Mouse (Mus musculus) intestine, embryonic 14.5 days (tissue): ENCODE results near the gene Prdm11. TPM values are rescaled to one million over a fixed set of nuclear protein-coding genes. Genes with fewer than 3 reads are reported as not detected.

Source experiments
- ATAC-seq: fragments of 200-750 bp; cut with Nextera tagmentation; replicated peaks from 2 replicates; pipeline ENCODE4 v1.8.0; 2017; ENCODE audit warnings: low read depth, moderate number of reproducible peaks, moderate TSS enrichment, moderate library complexity; ENCODE audit not compliant: low FRiP score, low TSS enrichment
- DNase-seq: peaks from one replicate; pipeline ENCODE4 v3.0.0-alpha.2; 2018; ENCODE audit warnings: low spot score
- H3K27ac ChIP-seq: fragments of 300-500 bp; sonication (generic); 2 replicates; pipeline ENCODE4 v1.5.1; 2014; ENCODE audit warnings: low read depth, mild to moderate bottlenecking, control low read depth
- H3K27me3 ChIP-seq: fragments of 300-500 bp; sonication (generic); replicated peaks from 2 replicates; pipeline ENCODE4 v1.6.1; 2014; ENCODE audit warnings: low read length, control low read depth; ENCODE audit not compliant: control insufficient read depth, insufficient read depth
- H3K36me3 ChIP-seq: fragments of 300-500 bp; sonication (generic); 2 replicates; pipeline ENCODE4 v1.6.1; 2014; ENCODE audit warnings: low read length, control low read depth; ENCODE audit not compliant: control insufficient read depth, insufficient read depth
- H3K4me1 ChIP-seq: fragments of 300-500 bp; sonication (generic); replicated peaks from 2 replicates; pipeline ENCODE4 v1.6.1; 2014; ENCODE audit warnings: low read length, control low read depth, mixed read lengths; ENCODE audit not compliant: control insufficient read depth, insufficient read depth
- H3K4me2 ChIP-seq: fragments of 300-500 bp; sonication (generic); 2 replicates; pipeline ENCODE4 v1.6.1; 2014; ENCODE audit warnings: low read length
- H3K4me3 ChIP-seq: fragments of 300-500 bp; sonication (generic); 2 replicates; pipeline ENCODE4 v1.5.1; 2014; ENCODE audit warnings: low read depth, low read length, control low read depth, mixed read lengths
- H3K9ac ChIP-seq: fragments of 300-500 bp; sonication (generic); 2 replicates; pipeline ENCODE4 v1.6.1; 2014; ENCODE audit warnings: mild to moderate bottlenecking, low read length
- H3K9me3 ChIP-seq: fragments of 300-500 bp; sonication (generic); 2 replicates; pipeline ENCODE4 v1.6.1; 2016; ENCODE audit warnings: low read length, control low read depth; ENCODE audit not compliant: control insufficient read depth
- WGBS: fragments of 180-500 bp; shearing (Covaris S2); extraction: QIAGEN DNeasy Blood & Tissue Kit; methylation state at CpG from one replicate; pipeline ENCODE4 v1.1.7; 2014; 5-methylcytosine and 5-hydroxymethylcytosine counted together
- polyA plus RNA-seq: library from polyadenylated mRNA; unstranded; fragments of >200 nt; fragmentation: Nextera tagmentation; extraction: Ambion mirVana; gene quantifications from 2 replicates; pipeline ENCODE4 v1.2.1, GENCODE M21; 2014

The Prdm11 gene
- polyA plus RNA-seq, 1 experiment from 2014 or later = 5.5 TPM

GRCm38 (mm10) chr2:93082846-93083245 lies 36.9 kb upstream of the Prdm11 start:
- DNase-seq = no peak
- H3K27ac ChIP-seq = no peak overlapping the region
- H3K4me2 ChIP-seq = no peak overlapping the region

DNA sequence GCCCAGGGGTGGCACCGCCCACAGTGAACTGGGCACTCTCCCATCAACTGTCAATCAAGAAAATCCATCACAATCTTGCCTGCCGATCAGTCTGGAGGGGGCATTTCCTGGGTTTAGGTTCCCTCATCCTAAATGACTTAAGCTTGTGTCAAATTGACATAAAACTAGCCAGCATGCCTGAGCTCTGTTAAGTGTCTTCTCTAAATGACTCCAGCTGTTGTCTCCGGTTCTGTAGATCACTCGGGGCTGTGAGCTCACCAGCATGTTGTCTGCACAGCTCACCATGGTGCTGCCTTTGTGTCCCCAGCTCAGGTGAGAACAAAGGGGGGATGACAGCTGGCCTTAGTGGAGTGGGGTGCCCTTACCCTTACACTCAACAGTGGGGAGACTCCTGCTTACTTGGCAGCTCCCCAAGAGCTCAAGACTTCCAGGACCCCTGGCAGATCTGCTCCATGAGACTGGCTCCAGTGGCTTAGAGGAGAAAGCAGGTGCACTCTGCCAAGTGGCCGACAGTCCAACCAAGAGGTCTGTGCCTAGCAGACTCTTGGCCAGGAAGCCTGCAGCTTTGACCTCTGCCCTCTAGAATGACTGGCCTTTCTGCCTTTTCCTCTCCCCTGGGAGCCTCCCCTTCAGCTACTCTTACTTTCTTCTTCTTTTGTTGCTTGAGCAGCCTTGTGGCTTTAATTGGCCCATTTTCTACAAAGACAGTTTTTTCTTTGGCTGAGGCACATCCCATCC lies 35.1 kb upstream of the Prdm11 start:
- WGBS = 38% methylated on average over 5 of the region's 5 CpGs
- no peak for DNase-seq
- no peaks in the 10 kb centered on the region for H3K9me3 ChIP-seq

More at GRCm38 (mm10) chr2:93082846-93083245, 36.9 kb upstream of the Prdm11 start:
- Histone ChIP-seq H3K27me3 (no peaks in the 10 kb centered on the region), H3K9me3 (no peaks in the 10 kb centered on the region), H3K4me1 (peaks cover 22% of the 10 kb centered on the region), H3K36me3 (no peaks in the 10 kb centered on the region), H3K9ac (no peak overlapping the region), H3K4me3 (no peak overlapping the region)
- peak; percentile 70; the same call in 1 of the 2 replicates for ATAC-seq
- 20% methylated on average over 3 of the region's 3 CpGs for WGBS

GRCm38 (mm10) chr2:93079394-93079793 lies 33.4 kb upstream of the Prdm11 start:
- DNase-seq (no peak), ATAC-seq (no peak)
- Histone ChIP-seq H3K4me3 (no peak overlapping the region), H3K36me3 (no peaks in the 10 kb centered on the region), H3K9ac (no peak overlapping the region), H3K4me1 (peaks cover 22% of the 10 kb centered on the region), H3K27me3 (no peaks in the 10 kb centered on the region), H3K9me3 (no peaks in the 10 kb centered on the region), H3K4me2 (no peak overlapping the region), H3K27ac (no peak overlapping the region)
- 66% methylated on average over 4 of the region's 4 CpGs for WGBS

More for the DNA sequence above, 35.1 kb upstream of the Prdm11 start:
- H3K4me3 ChIP-seq = no peak overlapping the region
- H3K27me3 ChIP-seq = no peaks in the 10 kb centered on the region
- no peak overlapping the region for H3K9ac ChIP-seq
- ATAC-seq = no peak
- no peaks in the 10 kb centered on the region for H3K36me3 ChIP-seq
- H3K27ac ChIP-seq = no peak overlapping the region
- H3K4me1 ChIP-seq = peaks cover 22% of the 10 kb centered on the region
- H3K4me2 ChIP-seq = no peak overlapping the region

DNA sequence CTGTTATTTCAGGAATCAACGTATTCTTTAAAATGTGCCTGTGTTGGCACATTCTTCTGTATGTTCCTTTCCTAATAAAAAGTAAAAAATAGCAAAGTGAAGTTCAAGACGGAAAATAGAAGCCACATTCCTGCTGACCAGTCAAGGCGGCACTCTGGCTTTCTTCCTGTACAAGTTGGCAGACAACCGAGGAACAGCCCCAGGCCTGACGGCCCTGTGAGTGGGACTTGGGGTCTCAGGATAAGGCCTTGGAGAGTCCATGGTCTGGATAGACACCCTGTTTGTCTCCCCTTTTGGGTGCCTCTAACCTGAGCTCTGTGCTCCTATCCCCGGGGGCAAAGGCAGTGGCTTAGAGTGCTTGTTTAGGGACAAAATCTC lies 30.6 kb upstream of the Prdm11 start:
- H3K4me1 ChIP-seq = peaks cover 7% of the 10 kb centered on the region
- 83% methylated on average over 6 of the region's 6 CpGs for WGBS
- H3K9ac ChIP-seq = no peak overlapping the region
- no peak overlapping the region for H3K4me3 ChIP-seq
- no peak overlapping the region for H3K4me2 ChIP-seq
- H3K27me3 ChIP-seq = no peaks in the 10 kb centered on the region
- DNase-seq (no peak), ATAC-seq (no peak)
- H3K36me3 ChIP-seq = no peaks in the 10 kb centered on the region
- H3K27ac ChIP-seq = no peak overlapping the region
- no peaks in the 10 kb centered on the region for H3K9me3 ChIP-seq

GRCm38 (mm10) chr2:93075738-93076577 lies 30.0 kb upstream of the Prdm11 start:
- ATAC-seq (0 out of 2 replicates have a peak, but pooled peaks have one; percentile 47), DNase-seq (peak; percentile 86)
- Histone ChIP-seq H3K36me3 (no peaks in the 10 kb centered on the region), H3K27ac (no peak overlapping the region), H3K9ac (no peak overlapping the region), H3K4me3 (no peak overlapping the region), H3K27me3 (no peaks in the 10 kb centered on the region), H3K9me3 (no peaks in the 10 kb centered on the region), H3K4me1 (peaks cover 2% of the 10 kb centered on the region), H3K4me2 (no peak overlapping the region)
- WGBS = 45% methylated on average over 15 of the region's 15 CpGs

GRCm38 (mm10) chr2:93071656-93072055 lies 25.7 kb upstream of the Prdm11 start:
- Histone ChIP-seq H3K27me3 (no peaks in the 10 kb centered on the region), H3K27ac (no peak overlapping the region), H3K4me1 (no peaks in the 10 kb centered on the region), H3K9ac (no peak overlapping the region), H3K36me3 (no peaks in the 10 kb centered on the region), H3K9me3 (no peaks in the 10 kb centered on the region), H3K4me2 (no peak overlapping the region), H3K4me3 (no peak overlapping the region)
- ATAC-seq (peak; percentile 28; the same call in 1 of the 2 replicates), DNase-seq (peak; percentile 96)
- 3% methylated on average over 12 of the region's 12 CpGs for WGBS

DNA sequence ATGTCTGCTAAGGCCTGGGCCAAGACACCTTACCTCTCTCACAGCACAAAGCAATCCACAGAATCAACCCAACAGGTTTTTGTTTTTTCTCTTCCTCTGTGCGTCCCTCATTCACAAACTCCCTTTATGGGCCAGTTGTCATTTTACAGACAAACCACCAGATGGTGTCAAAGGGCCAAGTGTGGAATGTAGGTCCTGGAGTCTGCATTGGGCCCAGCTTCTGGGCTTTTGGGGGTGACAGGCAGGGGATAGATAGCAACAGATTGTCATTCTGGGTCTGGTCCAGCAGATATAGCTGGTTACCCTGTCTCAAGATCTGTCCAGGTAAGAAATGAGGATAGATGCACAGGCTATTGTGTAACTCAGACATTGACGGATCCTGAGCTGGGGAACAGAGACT lies 23.0 kb upstream of the Prdm11 start:
- ATAC-seq (no peak), DNase-seq (peak; percentile 67)
- 33% methylated on average over 2 of the region's 2 CpGs for WGBS
- Histone ChIP-seq H3K36me3 (no peaks in the 10 kb centered on the region), H3K4me1 (no peaks in the 10 kb centered on the region), H3K27me3 (no peaks in the 10 kb centered on the region), H3K9ac (no peak overlapping the region), H3K27ac (no peak overlapping the region), H3K4me2 (no peak overlapping the region), H3K4me3 (no peak overlapping the region), H3K9me3 (no peaks in the 10 kb centered on the region)

DNA sequence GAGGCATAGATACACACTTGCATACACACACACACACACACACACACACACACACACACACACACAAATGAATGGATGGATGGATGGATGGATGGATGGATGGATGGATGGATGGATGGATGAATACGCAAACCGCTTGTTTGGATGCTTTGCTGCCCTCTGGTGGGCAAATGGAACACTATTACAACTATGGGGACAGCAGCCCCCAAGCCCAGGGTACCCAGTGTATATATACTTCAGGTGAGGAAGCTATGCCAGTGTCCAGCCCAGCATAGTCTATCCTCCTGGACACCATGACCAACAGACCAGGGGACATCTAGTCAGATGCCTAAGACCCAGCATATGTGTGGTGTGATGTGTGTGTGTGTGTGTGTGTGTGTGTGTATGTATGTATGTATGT lies 17.4 kb upstream of the Prdm11 start:
- no peak overlapping the region for H3K4me3 ChIP-seq
- no peaks in the 10 kb centered on the region for H3K9me3 ChIP-seq
- H3K9ac ChIP-seq = no peak overlapping the region
- 7% methylated on average over 2 of the region's 2 CpGs for WGBS
- DNase-seq (no peak), ATAC-seq (no peak)
- no peaks in the 10 kb centered on the region for H3K4me1 ChIP-seq
- H3K4me2 ChIP-seq = no peak overlapping the region
- no peaks in the 10 kb centered on the region for H3K27me3 ChIP-seq
- no peaks in the 10 kb centered on the region for H3K36me3 ChIP-seq
- H3K27ac ChIP-seq = no peak overlapping the region
